Mouse (Mus musculus): ENCODE results near the gene Hist1h4j.
"Not testable (repeated sequence)": the region's sequence is repeated elsewhere in the genome, so short reads cannot be mapped to it uniquely, and the experiment has no call there.

Gene Hist1h4j

GRCm38 (mm10) chr13:21782361-21783254 lies 47.7 kb downstream of the Hist1h4j start:
- not testable (repeated sequence) for DNase-seq

- DNase-seq, result peak; percentile 12 to 27
Observed at GRCm38 (mm10) chr13:21783255-21783617, 48.4 kb downstream of the Hist1h4j start, which contains the start of gene Hist1h3i. TSS of gene Hist1h3i (minus strand) at chr13:21783370.

- DNase-seq, result peak in 1 of 2 experiments; percentile 7
Observed at GRCm38 (mm10) chr13:21783734-21784161, 48.9 kb downstream of the Hist1h4j start.

- no peak for DNase-seq
Observed at GRCm38 (mm10) chr13:21784311-21784710, 49.4 kb downstream of the Hist1h4j start.

Measured in lung, adult 18-20 months (tissue).